18 mouse cellular contexts compared by ENCODE assay signal in genomic region chr13:30048260-30048859, GRCm38 (mm10).
DNase-seq lines count a peak whose midpoint lies in the region; ATAC-seq and TF ChIP-seq lines count a peak whose summit lies in the region.
"Had no signal": no experiment of that assay in that cellular context is flagged by ENCODE, and none has a peak within 500 bp of the region (broad histone marks: within the 10 kb centered on the region; RNA-seq: fewer than 3 reads in every experiment).

No protein-coding gene starts in this region.

- peak; percentile 6 for DNase-seq in gastrocnemius, adult 18-20 months (ENCODE audit: low spot score)
- no peak for DNase-seq in gastrocnemius, adult 8-10 months (ENCODE audit: low spot score in 2 of 2)
- DNase-seq in lung, embryonic 14.5 days, result peak; percentile 87
- DNase-seq in lung, postnatal 4 days, result no peak
- peak; percentile 9 for DNase-seq in lung, postnatal 10 days
- no peak for DNase-seq in lung, postnatal 25 days (ENCODE audit: low spot score)
- DNase-seq: adrenal gland, postnatal 10 days; cerebellum, adult 18-20 months; cerebellum, adult 9-11 months; cerebellum, postnatal 36 days; heart, postnatal 4 days had no signal

- peak; percentile 77 for ATAC-seq in lung, embryonic 14.5 days (ENCODE audit: insufficient read depth)
- ATAC-seq: forebrain, embryonic 16.5 days; hindbrain, embryonic 16.5 days; inflammation-experienced regulatory T-cells, adult 6 months had no signal

- peaks cover 10% of the 10 kb centered on the region; the same call in 1 of the 2 replicates for H3K4me1 ChIP-seq in lung, embryonic 14.5 days (ENCODE audit: insufficient read depth)
- H3K4me1 ChIP-seq: embryonic facial prominence, embryonic 13.5 days; forebrain, embryonic 12.5 days; hindbrain, embryonic 12.5 days had no signal

- H3K27ac ChIP-seq in lung, embryonic 14.5 days (ENCODE audit: low read depth), result peak overlapping the region; percentile 54; the same call in 1 of the 2 replicates
- H3K27ac ChIP-seq: embryonic facial prominence, embryonic 13.5 days; forebrain, embryonic 12.5 days; heart, embryonic 13.5 days; hindbrain, embryonic 12.5 days had no signal

- no peak overlapping the region for H3K4me2 ChIP-seq in lung, embryonic 14.5 days
- H3K4me2 ChIP-seq: embryonic facial prominence, embryonic 13.5 days; forebrain, embryonic 12.5 days; heart, embryonic 13.5 days; hindbrain, embryonic 12.5 days had no signal

- no peak overlapping the region for H3K9ac ChIP-seq in lung, embryonic 14.5 days
- H3K9ac ChIP-seq: embryonic facial prominence, embryonic 13.5 days; forebrain, embryonic 12.5 days; heart, embryonic 13.5 days; hindbrain, embryonic 12.5 days had no signal

- no peaks in the 10 kb centered on the region for H3K27me3 ChIP-seq in lung, embryonic 14.5 days (ENCODE audit: insufficient read depth, low read length)
- H3K27me3 ChIP-seq: embryonic facial prominence, embryonic 13.5 days; forebrain, embryonic 12.5 days; heart, embryonic 13.5 days; hindbrain, embryonic 12.5 days had no signal

- no peaks in the 10 kb centered on the region for H3K9me3 ChIP-seq in lung, embryonic 14.5 days (ENCODE audit: low read depth, low read length)
- H3K9me3 ChIP-seq: embryonic facial prominence, embryonic 13.5 days; forebrain, embryonic 12.5 days; heart, embryonic 13.5 days; hindbrain, embryonic 12.5 days had no signal

- no peaks in the 10 kb centered on the region for H3K36me3 ChIP-seq in lung, embryonic 14.5 days (ENCODE audit: insufficient read depth)
- H3K36me3 ChIP-seq: embryonic facial prominence, embryonic 13.5 days; forebrain, embryonic 12.5 days; heart, embryonic 13.5 days; hindbrain, embryonic 12.5 days had no signal

- WGBS in lung, embryonic 14.5 days, result 27% methylated on average over 11 of the region's 11 CpGs

- no peak overlapping the region for H3K4me3 ChIP-seq in lung, embryonic 14.5 days (ENCODE audit: low read depth, low read length)
- H3K4me3 ChIP-seq: embryonic facial prominence, embryonic 13.5 days; forebrain, embryonic 12.5 days; heart, embryonic 13.5 days; hindbrain, embryonic 12.5 days had no signal

- no peak for TF ChIP-seq CTCF in lung, embryonic 14.5 days (IDR thresholded peaks at IDR 0.05; ENCODE audit: low read depth)

Comparison
In these comparisons a context has a peak if more than half of its experiments do, and no peak if none do; other contexts are left out.
1. DNase-seq: peak in gastrocnemius, adult 18-20 months (single experiment), lung, embryonic 14.5 days (single experiment) and lung, postnatal 10 days (single experiment); none in gastrocnemius, adult 8-10 months (0 of 2), lung, postnatal 4 days (0 of 2) and lung, postnatal 25 days (single experiment).